Mouse (Mus musculus): ENCODE data around the gene Rad51c. TPM values are rescaled to one million over a fixed set of nuclear protein-coding genes. Genes with fewer than 3 reads are reported as not detected.
"Not testable (repeated sequence)": the region's sequence is repeated elsewhere in the genome, so short reads cannot be mapped to it uniquely, and the experiment has no call there.

Gene Rad51c
- total RNA-seq (2021), result 1 to 10 TPM; 4.0 to 4.8 TPM

DNA sequence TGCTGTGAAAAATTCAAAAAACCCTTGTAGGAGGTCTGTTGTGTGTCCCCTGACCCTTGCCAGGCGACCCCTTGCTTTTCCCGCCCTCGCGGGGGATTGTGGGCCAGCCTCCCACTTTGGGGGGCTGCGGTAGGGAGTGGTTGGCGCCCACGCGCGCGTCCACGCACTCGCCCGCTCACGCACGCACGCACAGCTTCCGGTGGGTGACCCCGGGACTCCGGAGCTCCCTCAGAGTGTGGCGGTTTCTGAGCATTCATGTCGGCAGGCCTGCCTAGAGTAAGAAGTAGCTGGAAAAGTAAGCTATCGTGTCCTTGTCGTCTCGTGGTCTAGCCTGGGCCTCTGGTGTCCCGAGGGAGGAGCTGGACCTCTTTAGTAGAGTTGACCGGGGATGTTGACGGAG, at the start of gene Rad51c, which contains the start of gene Tex14:
Gene Rad51c, minus strand, starts transcription at position 79 of the 400 bp plus-strand sequence.
Gene Tex14, plus strand, starts transcription at position 190 of the 400 bp plus-strand sequence.
- peak; percentile 24 for DNase-seq

DNA sequence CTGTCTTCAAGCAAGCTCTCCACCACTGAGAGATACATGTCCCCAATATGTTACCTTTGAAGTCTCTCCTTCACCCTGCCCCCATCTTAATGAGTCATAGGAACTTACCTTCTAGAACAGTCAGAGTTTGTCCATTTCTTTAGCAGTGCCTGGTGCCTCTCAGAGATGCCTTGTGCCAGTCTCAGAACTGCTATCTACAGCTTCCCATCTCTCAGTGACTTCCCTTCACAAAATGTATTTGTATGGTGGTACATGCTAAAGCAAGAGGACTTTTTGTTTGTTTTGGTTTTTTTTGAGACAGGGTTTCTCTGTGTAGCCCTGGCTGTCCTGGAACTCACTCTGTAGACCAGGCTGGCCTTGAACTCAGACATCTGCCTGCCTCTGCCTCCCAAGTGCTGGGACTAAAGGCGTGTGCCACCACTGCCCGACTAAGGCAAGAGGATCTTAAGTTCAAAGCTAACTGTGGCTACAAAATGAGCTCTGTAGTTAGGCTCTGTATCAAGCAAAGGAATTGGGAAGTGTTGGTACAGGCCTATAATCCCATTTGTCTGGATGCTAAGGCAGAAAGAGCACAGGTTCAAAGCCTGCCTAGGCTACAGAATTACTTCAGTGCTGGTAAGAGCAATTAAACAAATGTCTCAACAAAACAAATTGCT, 49.4 kb upstream of the Rad51c start:
- no peak for DNase-seq
- intact Hi-C loops (cut with DNase I), result no loop called here

More for the DNA sequence above, at the start of gene Rad51c, which contains the start of gene Tex14:
- intact Hi-C loops (cut with DNase I), result loop anchor here (5.0 kb wide), 1 partner anchor 188 kb away; no protein-coding TSS in a partner anchor

DNA sequence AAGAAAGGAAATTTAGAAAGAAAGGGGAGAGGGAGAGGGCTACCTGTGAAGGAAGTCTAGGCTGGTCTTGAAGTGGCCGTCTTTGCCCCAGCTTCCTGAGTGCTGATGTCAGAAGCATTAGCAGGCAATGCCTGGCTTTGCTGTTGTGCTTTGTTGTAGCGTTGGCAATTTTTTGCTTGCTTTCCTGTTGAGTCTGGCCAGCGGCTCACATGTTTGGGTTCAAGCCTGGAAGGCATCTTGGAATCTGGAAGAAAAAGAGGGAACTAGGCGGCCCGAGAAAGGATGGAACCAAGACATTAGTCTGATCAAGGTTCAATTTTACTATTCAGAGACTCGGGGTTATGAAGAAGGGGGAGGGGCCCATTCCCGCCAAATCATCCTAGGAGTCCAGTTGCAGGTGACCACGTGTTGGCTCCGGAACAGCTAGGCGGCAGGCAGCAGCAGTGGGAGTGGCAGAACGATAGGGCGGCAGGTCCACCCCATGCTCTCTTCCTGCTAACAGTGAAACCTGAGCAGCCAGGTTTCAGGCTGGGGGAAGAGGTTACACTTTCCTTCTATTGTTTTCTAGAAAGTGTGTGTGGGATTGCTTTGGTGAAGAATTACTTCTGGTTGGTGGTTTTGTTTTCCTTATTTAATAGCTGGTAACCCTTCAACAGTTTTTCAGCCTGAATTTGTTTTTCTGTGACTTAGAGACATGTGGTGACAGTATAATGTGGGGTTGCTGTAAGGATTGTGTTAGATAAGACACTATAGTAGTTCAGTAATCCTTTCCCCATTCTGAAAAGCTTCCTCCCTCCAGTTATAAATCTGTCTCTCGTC, 48.7 kb upstream of the Rad51c start:
- intact Hi-C loops (cut with DNase I), result no loop called here
- DNase-seq, result no peak

DNA sequence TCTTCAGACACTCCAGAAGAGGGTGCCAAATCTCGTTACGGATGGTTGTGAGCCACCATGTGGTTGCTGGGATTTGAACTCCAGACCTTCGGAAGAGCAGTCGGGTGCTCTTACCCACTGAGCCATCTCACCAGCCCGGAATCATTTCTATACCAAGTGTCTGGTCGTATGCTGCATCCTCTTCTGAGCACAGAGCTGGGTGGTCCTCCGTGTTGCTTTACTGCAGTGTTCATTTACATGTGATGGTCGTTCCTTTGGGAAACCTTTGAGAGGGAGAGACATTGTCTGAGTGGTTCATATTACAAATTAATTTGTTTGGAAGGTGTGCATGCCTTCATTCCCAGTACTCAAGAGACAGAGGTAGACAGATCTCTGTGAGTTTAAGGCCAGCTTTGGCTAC, 48.0 kb upstream of the Rad51c start:
- DNase-seq; intact Hi-C loops (cut with DNase I): not testable (repeated sequence)

DNA sequence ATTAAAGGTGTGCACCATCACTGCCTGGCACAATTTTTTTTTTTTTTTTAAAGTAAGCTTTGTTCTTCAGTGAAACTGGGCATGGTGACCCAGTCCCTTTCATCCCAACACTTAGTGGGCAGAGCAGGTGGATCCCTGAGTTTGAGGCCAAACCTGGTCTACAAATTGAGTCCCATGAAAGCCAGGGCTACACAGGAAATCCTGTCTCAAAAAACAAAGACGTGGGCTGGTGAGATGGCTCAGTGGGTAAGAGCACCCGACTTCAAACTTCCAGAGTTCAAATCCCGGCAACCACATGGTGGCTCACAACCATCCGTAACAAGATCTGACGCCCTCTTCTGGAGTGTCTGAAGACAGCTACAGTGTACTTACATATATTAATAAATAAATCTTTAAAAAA, 45.1 kb upstream of the Rad51c start:
- DNase-seq; intact Hi-C loops (cut with DNase I): not testable (repeated sequence)

DNA sequence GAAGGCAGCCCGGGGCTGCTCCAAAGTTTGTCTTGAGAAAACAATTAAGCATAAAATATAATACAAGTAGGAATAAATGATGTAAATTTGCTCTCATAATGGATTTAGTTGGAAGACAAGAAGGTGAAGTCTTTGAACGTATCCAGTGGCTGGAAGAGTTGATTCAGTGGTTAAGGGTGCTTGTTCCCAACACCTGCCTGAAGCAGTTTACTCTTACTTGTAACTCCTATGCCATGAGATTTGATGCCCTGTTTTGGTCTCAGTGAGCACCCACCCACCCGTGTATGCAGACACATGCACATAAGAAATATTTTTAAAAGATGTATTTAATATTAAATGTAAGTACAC, 44.4 kb upstream of the Rad51c start:
- intact Hi-C loops (cut with DNase I), result no loop called here

DNA sequence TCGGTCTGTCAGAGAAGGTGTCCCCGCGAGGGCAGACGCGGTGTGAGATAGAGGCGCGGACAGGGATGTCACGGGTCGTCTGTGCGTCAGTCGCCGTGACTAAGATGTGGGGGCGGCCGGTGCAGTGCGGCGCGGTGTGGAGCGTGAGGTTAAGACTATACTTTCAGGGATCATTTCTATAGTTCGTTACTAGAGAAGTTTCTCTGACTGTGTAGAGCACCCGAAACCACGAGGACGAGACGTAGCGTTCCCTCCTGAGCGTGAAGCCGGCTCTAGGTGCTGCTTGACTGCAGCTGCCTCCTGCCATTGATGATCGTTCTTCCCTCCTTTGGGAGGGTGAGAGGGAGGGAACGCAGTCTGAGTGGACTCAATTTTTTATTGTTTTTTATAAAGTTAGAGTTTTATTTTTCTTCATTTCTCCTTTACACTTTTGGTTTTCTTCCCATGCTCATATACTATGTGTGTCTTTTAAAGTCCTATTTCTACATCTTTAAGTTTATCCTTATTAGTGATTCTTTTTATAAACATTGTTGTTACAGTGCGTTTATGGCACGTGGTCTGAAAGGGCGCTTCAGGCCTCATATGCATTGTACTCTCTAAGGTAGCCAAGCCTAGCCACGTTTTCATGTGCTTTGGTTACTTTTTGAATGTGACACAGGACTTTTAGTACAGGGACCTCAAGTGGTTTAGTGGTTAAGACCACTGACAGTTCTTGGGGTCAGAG, 43.9 kb upstream of the Rad51c start:
- intact Hi-C loops (cut with DNase I), result not testable (repeated sequence)
- DNase-seq, result peak; percentile 68

More for the DNA sequence above, 44.4 kb upstream of the Rad51c start:
- no peak for DNase-seq

DNA sequence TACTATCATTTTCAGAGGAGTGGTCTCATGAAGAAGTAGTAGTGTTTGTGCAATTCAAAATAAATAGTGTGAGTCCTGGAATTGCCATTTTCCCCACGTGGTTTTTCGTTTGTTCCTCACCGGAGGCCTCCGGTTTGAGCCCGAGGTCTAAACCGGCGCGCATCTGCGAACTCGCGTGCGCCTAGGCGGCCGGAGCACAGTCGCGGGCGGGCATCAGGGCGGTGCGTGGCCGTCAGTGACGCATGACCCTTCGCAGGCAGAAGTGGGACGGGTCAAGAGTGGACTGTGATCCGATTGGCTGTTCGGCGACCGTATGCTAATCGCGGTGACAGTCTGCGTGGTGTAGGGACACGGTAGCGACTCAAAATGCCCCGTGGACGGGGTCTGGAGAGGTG, 43.3 kb upstream of the Rad51c start:
- DNase-seq, result peak; percentile 93
- intact Hi-C loops (cut with DNase I), result not testable (repeated sequence)

DNA sequence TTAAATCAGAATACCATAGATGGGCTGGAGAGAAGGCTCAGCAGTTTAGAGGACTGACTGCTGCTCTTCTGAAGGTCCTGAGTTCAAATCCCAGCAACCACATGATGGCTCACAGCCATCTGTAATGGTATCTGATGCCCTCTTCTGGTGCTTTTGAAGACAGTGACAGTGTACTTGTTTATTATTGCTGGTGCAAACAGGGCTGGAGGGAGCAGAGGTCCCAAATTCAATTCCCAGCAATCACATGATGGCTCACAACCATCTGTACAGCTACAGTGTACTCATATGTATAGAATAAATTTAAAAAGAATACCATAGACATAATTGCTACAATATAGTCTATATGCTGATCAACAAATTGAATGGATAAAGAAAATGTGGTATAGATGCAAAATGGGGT, 42.7 kb upstream of the Rad51c start:
- no peak for DNase-seq
- intact Hi-C loops (cut with DNase I), result no loop called here

DNA sequence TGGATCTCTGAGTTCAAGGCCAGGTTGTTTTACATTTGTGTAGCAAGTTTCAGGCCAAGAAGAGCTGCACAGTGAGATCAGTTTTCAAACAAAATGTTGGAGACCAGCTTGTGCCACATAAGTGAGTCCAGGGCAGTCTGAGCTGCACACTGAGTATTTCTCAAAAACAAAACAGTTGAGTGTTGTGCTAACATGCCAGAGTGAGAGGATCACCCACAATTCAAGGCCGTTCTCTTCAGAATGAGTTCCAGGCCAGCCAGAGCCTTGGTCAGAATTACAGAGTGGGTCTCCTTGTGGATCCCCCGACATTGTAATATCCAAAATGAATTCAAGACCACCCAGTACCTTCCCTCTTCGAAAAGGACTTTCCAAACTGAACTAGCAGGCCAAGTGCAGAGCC, 41.4 kb upstream of the Rad51c start:
- intact Hi-C loops (cut with DNase I), result no loop called here
- DNase-seq, result no peak

DNA sequence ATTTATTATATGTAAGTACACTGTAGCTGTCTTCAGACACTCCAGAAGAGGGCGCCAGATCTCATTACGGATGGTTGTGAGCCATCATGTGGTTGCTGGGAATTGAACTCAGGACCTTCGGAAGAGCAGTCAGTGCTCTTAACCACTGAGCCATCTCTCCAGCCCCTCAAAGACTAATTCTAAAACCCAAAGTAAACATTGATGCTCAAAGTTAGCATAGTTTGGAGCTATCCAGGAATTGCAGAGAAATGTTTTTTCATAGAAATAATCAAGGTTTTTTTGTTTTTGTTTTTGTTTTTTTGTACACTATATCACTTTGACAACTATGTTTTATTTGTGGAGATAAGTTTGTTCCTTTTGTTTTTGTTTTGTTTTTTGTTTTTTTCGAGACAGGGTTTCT, 40.8 kb upstream of the Rad51c start:
- DNase-seq; intact Hi-C loops (cut with DNase I): not testable (repeated sequence)

DNA sequence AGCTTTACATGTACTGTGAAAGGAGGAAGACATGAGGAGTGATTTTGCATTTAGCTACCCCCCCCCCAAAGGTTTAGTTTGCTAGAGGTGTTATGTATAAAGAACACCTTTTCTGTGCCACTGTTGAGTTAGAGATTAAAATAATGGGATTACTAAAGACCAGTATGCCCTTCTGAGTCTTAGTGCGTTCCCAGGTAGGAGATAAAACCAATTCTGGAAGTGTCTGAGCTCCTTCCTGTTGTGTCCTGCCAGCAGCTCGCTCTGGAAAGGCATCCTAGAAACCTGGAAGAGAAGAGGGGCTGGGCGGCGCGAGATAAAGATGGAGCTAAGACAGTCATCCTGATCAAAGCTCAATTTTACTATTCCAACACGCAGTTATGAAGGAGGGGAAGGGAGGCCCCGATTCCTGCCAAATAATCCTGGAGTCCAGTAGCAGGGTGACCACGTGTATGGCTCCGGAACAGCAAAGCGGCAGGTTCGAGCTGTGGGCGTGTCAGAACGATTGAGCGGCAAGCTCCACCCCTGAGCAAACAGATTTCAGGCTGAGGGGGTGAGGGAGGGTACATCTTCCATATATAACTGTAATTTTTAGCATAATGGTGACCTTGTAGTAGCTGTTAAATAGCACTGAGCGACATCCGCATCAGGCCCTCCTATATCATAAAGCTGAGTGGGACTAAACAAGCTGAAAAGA, 40.1 kb upstream of the Rad51c start:
- intact Hi-C loops (cut with DNase I), result no loop called here
- no peak for DNase-seq

DNA sequence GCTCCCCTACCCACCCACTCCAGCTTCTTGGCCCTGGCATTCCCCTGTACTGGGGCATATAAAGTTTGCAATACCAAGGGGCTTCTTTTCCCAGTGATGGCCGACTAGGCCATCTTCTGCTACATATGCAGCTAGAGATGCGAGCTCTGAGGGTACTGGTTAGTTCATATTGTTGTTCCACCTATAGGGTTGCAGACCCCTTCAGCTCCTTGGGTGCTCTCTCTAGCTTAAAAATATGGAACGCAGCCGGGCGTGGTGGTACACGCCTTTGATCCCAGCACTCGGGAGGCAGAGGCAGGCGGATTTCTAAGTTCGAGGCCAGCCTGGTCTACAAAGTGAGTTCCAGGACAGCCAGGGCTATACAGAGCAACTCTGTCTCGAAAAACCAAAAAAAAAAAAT, 39.3 kb upstream of the Rad51c start:
- not testable (repeated sequence) for DNase-seq

DNA sequence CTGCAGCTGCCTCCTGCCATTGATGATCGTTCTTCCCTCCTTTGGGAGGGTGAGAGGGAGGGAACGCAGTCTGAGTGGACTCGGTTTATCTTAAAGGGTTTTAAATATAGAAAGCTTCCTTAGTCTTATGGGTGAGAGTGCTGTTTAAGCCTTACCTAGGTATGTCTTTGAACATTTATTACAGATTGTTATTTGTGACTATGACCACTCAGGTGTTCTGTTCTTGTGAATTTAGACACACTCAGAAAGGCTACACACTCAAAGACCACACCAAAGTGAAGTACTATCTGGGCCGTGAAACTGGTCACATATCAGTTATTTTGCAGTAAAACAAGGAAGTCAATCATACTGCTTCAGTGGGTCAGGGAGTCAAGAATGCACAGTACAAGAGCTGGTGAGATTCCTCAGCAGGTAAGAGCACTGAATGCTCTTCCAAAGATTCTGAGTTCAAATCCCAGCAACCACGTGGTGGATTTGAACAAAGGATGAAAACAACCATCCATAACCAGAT, 38.7 kb upstream of the Rad51c start:
- peak; percentile 58 for DNase-seq
- intact Hi-C loops (cut with DNase I), result no loop called here

More for the DNA sequence above, 39.3 kb upstream of the Rad51c start:
- intact Hi-C loops (cut with DNase I), result not testable (repeated sequence)

DNA sequence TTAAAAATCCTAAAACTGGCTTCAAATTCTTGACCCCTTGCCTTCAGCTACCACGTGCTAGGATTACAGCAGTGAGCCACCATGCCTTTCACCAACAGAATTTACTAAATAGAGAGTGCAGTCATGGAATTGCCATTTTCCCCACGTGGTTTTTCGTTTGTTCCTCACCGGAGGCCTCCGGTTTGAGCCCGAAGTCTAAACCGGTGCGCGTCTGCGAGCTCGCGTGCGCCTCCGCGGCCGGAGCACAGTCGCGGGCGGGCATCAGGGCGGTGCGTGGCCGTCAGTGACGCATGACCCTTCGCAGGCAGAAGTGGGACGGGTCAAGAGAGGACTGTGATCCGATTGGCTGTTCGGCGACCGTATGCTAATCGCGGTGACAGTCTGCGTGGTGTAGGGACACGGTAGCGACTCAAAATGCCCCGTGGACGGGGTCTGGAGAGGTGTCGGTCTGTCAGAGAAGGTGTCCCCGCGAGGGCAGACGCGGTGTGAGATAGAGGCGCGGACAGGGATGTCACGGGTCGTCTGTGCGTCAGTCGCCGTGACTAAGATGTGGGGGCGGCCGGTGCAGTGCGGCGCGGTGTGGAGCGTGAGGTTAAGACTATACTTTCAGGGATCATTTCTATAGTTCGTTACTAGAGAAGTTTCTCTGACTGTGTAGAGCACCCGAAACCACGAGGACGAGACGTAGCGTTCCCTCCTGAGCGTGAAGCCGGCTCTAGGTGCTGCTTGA, 38.1 kb upstream of the Rad51c start:
- intact Hi-C loops (cut with DNase I), result not testable (repeated sequence)
- peak; percentile 75 for DNase-seq

DNA sequence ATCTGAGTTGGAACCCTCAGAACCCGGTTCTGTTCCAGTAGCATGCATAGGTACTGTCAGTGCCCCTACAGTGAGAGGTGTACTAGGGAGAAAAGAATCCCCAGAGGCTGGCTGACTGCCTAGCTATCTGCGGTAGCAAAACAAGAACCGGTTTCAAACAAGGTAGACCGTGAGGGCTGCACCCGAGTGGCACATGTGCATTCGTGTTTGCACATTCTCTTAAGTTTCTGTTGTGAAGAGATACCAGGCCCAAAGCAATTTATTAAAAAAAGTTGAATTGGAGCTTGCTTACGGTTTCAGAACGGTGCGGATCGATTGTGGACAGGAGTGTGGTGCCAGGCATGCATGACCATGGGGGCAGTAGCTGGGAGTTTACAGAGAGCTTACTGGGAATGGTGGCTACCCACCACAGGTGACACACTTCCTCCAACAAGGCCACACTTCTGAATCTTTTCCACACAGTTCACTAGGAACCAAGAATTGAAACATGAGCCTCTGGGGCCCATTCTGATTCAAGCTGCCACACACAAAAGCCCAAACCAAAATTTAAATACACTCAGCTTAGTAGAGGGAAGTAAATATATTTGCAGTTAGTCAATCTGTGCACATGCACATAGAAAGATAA, 35.2 kb upstream of the Rad51c start:
- intact Hi-C loops (cut with DNase I), result no loop called here
- no peak for DNase-seq

DNA sequence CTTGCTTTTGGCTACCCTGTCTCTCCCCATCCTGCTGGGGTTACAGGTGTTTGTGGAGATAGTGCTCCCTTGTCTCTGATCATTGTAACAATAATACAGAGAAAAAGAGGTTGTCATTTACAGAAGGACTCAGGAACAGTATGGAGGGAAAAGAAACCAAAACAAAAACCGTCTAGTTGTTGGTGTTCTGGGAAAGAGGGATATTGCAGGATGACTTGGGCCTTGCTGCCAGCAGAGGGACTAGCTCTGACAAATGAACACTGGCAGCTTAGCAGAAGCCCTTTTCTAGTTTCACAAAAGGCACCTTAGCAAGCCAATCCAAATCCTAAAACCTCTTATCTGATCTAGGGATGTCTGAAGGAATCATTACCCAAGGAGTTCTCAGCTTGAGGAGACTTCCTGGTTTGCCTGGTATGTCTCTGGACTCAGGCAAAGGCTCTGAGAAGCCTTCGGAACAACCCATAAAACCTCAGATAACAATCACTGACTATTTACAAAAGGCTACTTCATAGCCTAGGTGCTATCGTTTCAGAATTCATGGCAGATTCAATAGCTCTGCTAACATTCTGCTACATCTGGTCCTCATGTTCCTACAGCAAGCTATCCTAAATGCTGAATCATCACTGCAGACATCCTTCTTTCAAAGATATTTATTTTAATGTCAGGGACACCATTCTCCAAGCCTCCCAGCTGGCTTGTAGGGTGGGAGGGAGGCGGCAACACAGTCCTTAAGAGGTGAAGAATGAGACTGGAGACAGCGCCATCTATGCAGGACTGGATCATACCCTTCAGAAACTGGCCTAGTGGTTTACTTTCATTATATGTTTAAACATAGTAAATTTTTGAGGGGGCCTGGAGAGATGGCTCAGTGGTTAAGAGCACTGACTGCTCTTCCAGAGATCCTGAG, 31.8 kb upstream of the Rad51c start:
- DNase-seq, result no peak
- intact Hi-C loops (cut with DNase I), result no loop called here

DNA sequence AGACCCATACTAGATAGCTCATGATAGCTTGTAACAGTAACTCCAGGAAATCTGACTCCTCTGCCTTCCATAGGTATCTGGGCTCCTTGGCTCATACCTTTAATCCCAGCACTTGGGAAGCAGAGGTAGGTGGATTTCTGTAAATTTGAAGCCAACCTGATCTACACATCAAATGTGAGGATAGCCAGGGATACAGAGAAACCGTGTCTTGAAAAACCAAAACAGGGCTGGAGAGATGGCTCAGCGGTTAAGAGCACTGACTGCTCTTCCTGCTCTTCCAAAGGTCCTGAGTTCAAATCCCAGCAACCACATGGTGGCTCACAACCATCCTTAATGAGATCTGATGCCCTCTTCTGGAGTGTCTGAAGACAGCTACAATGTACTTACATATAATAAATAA, 30.4 kb upstream of the Rad51c start:
- intact Hi-C loops (cut with DNase I); DNase-seq: not testable (repeated sequence)

All from left cerebral cortex, postnatal 4 days (tissue).